Mouse (Mus musculus) heart, postnatal 25 days (tissue): Measurements from ENCODE around the gene Zc3h15. TPM values are rescaled to one million over a fixed set of nuclear protein-coding genes. Genes with fewer than 3 reads are reported as not detected.

Experiments used
- DNase-seq: peaks from one replicate; pipeline ENCODE4 v3.0.0; 2022; ENCODE audit warnings: low spot score
- intact Hi-C: fragments of 180-260 bp; cut with DNase I; formaldehyde crosslinking; loops from one replicate; pipeline ENCODE4 v1.15.1; 2025
- total RNA-seq, 2 experiments: library from RNA; stranded (reverse); gene quantifications; 2 replicates each; pipeline ENCODE4 v1.2.3; 2021

Gene Zc3h15
- total RNA-seq, 2 experiments from 2014 or later, result 48.8 to 52.3 TPM

DNA sequence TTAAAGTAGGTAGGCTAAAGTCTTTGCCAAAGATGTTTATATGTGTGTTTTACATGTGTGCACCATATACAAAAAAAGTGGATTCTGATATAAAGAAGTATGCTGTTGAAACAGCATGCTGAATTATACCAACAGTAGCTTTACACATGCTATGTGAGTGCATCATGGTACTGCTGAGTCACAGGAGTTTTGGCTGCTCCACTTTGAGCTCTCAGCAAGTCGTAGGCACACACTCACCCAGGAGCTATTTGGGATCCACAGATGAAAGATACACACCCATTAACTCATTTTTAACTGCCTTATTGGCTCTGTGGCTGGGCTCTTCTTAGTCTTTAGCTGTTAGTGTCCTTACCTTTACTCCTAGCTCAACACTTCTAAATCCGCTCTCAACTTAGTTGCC lies 27.6 kb downstream of the Zc3h15 start:
- intact Hi-C loops, result no loop called here

GRCm38 (mm10) chr2:83673067-83673466 lies 28.8 kb downstream of the Zc3h15 start:
- no peak for DNase-seq
- intact Hi-C loops, result no loop called here

More for the DNA sequence above, 27.6 kb downstream of the Zc3h15 start:
- no peak for DNase-seq

GRCm38 (mm10) chr2:83673843-83674242 lies 29.6 kb downstream of the Zc3h15 start:
- intact Hi-C loops, result no loop called here
- no peak for DNase-seq

- DNase-seq, result no peak
- intact Hi-C loops, result no loop called here
Measured at GRCm38 (mm10) chr2:83674421-83674820, 30.2 kb downstream of the Zc3h15 start.

DNA sequence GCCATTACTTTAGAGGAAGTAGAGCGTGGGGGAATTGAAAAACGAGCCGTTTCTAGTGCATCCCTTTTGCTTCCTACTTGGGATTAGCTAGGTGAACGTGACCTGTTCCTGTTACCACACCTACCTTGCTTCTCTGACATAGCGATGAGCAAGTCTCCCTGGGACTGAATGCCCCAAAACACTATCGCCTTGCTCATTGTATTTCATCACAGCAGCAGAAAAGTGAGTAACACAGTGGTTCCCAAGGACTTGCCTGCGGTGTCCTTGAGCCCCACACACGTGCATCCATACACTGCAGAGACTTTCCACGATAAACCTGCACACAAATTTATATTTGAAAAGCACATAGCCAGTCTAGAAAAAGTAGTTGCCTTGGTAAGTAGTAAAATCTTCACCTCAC lies 30.7 kb downstream of the Zc3h15 start:
- no peak for DNase-seq
- intact Hi-C loops, result no loop called here

GRCm38 (mm10) chr2:83675681-83676080 lies 31.4 kb downstream of the Zc3h15 start:
- no peak for DNase-seq
- intact Hi-C loops, result no loop called here

DNA sequence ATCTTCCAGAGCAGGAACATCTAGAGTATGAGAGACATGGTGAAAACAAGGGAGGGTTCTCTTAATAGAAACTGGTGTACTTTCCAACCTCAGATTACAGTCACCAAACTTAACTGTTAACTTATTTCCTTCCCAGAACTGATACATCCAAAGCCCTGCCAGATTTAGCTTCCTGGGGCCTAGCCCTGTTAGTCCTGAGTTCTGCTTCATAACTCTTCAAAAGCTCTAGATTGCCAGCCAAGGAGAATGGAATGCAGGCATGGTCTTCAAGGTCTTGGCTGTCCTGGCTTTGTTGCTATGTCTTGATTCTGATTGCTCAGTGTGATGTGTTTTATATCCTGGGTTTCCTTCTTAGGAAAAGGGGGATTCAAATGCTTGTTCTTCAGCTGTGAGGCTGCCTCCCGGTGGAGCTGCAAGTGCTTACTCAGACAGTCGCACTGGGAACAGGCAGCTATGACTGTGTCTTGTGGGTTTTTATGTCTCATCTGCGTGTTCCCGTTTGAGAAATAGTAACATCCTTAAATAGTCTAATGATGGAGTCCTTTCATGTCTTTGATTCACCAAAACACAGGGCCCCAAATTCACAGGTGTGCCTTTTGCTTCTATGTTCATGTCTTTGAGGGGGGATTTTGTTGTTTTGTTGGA lies 32.1 kb downstream of the Zc3h15 start:
- intact Hi-C loops, result no loop called here
- no peak for DNase-seq

- intact Hi-C loops, result no loop called here
- no peak for DNase-seq
Measured at GRCm38 (mm10) chr2:83681332-83681731, 37.1 kb downstream of the Zc3h15 start.

DNA sequence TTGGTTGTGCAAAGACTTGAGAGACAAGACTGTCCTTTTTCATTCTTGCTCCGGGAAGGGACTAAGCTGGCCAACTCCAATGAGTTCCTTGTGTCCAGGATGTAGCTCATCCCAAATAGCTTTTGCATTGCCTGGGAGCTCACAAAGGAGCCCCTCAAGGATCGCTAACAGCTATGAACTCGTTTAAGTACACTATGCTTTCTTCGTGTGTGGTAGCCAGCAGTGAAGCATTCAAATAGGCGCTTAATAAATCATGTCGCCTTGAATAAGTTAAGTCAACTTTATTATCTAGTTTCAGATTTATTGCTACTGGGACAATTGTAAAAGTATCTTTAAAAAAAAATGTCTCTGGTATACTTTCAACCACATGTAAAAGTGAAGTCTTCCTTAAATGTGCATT lies 37.5 kb downstream of the Zc3h15 start:
- DNase-seq, result no peak
- intact Hi-C loops, result no loop called here

DNA sequence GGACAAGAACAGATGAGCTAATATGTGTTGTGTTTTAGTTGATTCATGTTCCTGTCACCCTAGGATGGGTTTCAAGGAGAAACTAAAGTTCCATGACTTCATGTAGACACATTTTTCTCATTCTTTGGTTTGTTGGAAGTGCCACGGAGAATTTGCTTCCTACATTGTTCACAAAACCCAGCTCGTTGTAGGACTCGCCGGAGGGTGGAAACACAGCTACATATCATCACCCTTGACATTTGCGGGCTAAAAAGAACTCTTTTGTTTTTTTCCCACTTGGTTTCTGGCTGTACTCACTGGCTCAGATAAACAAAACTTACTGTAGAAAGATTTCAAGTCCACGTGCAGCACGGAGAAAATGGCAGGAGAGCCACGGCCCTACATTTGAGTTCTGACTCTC lies 38.0 kb downstream of the Zc3h15 start:
- intact Hi-C loops, result no loop called here
- DNase-seq, result no peak

DNA sequence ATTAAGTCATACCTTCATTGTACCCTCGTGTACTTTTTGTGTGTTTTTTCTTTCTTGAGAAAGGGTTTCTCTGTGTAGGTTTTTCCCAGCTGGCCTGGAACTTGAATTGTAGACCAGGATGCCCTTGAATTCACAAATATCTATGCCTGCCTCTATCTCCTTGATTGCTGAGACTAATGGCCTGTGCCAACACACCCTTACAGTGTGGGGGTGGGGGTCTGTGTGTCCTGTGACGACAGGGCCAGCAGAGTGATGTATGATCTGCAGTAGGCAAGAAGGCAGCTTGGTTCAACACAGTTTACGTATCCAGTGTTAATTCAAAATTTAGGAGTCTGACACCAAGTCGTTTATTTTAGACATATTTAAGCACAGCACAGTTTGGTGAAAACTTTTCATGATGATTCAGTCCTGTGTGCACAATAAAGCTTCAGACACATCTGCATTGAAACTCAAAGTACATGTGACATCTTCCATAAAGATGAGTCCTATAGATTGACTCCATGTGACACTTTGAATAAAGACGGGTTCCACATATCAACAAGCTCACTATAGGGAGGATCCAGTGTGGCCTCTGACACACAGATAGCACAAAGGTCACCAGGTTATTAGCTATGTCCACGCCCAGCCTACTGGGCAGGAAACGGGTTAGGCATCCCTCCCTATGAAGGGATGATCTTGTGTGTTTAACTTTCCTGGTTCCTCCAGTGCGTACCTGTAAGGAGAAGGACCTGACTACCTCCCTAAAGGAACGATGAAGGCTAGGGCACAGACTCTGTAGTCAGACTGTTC lies 39.7 kb downstream of the Zc3h15 start:
- intact Hi-C loops, result no loop called here
- DNase-seq, result no peak

DNA sequence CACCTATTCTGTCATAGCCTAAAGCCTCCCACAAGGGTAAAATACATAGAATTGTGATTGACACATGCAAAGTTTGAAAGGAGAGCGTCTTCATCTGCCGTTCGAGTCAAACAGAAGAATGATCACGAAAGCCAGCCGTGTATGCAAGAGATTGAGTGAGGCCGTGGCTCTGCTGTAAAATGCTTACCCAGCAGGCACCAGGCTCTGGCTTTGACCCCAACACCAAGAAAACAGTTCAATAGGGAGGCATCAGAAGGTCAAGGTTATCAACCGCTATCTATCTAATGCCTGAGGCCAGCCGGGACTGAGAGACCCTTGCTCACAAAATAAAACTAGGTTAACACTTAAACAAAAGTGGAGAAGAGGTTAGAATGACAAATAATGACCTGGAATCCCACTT lies 40.5 kb downstream of the Zc3h15 start:
- intact Hi-C loops, result no loop called here
- DNase-seq, result no peak

GRCm38 (mm10) chr2:83690372-83690771 lies 46.1 kb downstream of the Zc3h15 start:
- intact Hi-C loops, result no loop called here
- DNase-seq, result no peak

- intact Hi-C loops, result no loop called here
- no peak for DNase-seq
Measured at GRCm38 (mm10) chr2:83692651-83693545, 48.7 kb downstream of the Zc3h15 start.

GRCm38 (mm10) chr2:83694061-83694460 lies 49.8 kb downstream of the Zc3h15 start:
- DNase-seq, result no peak
- intact Hi-C loops, result no loop called here

DNA sequence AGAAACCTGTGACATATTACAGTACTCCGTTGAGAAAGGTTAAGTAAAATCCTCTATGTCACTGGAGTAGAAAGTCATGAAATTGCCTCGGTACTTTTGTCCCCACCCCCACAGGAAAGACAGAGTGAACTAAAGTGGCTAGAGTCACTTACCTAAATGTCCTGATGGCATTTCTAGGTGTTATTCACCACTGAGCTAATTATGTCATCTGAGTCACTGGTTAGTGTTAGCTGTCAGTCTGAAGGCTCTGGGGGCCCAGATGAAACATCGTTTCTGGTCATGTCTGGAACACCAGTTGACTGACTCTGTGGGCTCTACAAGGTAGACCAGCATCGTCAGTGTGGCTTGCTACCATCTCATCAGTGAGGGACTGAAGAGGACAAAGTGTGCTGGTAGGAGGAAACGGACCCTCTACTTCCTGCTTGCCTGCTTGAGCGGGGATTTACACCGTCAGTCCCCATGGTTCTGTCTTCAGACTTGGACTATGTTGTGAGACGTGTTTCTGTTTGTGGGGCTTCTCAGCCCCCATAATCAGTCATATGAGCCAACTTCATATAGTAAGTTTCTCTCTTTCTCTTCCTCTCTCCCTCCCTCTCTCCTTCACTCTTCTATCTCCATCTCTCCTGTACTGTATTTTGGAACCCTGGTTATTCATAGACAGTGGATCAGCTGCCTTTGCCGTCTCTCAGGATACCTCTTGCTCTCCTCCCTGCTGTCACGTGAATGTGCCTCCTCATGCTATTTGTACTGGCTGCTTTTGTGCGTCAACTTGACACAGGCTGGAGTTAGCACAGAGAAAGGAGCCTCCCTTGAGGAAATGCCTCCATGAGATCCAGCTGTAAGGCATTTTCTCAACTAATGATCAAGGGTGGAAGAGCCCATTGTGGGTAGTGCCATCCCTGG lies 51.4 kb downstream of the Zc3h15 start:
- no peak for DNase-seq
- intact Hi-C loops, result no loop called here

DNA sequence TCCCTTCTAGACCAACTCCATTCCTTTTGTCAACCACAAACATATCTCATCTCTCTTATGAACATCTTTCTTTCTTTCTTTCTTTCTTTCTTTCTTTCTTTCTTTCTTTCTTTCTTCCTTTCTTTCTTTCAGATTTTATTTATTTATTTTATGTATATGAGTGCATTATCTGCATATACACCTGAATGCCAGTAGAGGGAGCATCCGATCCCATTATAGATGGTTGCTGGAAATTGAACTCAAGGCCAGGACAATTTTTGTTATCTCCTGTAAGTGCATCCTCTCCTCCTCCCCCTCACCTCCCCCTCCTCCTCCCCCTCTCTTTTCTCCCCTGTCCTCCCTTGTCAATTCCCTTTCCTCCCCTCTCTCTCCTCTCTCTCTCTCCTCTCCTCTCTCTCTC lies 54.2 kb downstream of the Zc3h15 start:
- no peak for DNase-seq
- intact Hi-C loops, result no loop called here

DNA sequence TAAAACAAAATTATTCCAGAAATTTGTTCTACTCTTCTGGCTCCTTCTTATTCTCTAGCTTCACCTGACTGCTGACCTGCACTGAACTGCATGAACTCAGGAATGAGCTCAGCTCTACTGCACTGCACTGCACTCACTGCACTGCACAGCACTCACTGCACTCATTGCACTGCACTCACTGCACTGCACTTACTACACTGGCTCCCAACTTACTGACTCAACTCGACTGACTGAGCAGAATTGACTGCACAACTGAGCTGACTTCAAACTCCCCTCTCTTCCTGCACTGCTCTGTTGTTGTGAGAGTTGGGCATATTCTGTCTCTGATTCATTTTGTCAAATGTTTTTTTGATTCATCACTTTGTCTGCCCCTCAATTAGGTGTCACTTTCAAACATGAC lies 55.1 kb downstream of the Zc3h15 start:
- no peak for DNase-seq
- intact Hi-C loops, result no loop called here

DNA sequence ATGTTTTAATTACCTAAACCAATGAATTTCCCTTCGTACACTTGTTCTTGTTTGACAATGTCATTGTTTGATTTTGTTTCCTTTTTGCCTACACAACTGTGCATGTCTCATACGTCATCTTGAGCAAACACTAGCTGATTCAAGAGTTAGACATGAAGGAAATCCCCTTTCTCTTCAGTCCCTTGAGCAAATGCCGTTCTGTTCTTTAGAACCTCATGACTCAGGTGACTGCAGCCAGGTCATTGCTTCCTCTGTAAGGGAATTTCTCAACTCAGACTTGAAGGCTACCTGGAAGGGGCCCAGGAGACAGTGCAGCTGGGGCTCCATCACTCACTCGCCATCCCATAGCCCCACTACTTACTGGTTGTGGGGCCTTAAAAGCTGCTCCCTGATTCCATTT lies 56.4 kb downstream of the Zc3h15 start:
- intact Hi-C loops, result no loop called here
- no peak for DNase-seq

DNA sequence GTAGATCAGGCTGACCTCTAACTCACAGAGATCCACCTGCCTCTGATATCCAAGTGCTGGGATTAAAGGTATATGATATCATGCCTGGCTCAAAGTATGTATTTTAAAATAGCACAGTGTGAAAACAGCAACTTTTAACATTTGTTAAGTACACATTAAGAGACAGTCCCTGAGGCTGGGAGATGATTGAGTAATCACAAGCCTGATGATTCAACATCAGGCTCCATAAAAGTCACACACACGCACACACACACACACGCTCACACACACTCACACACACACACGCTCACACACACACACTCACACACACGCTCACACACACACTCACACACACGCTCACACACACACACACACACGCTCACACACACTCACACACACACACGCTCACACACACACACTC lies 58.2 kb downstream of the Zc3h15 start:
- intact Hi-C loops, result no loop called here
- DNase-seq, result no peak
